Mouse (Mus musculus) embryonic facial prominence, embryonic 12.5 days (tissue): ENCODE data around the gene Cdc42ep4. TPM values are rescaled to one million over a fixed set of nuclear protein-coding genes. Genes with fewer than 3 reads are reported as not detected.

Experiments used
- ATAC-seq: fragments of 200-750 bp; cut with Nextera tagmentation; 2 replicates; pipeline ENCODE4 v1.8.0; 2017; ENCODE audit not compliant: insufficient number of reproducible peaks, insufficient read depth, low FRiP score, low TSS enrichment
- H3K27ac ChIP-seq: fragments of 300-500 bp; sonication (generic); 2 replicates; pipeline ENCODE4 v1.5.1; 2016; ENCODE audit warnings: mild to moderate bottlenecking
- H3K27me3 ChIP-seq: fragments of 300-500 bp; sonication (generic); 2 replicates; pipeline ENCODE4 v1.6.1; 2016; ENCODE audit warnings: mild to moderate bottlenecking, moderate library complexity
- H3K36me3 ChIP-seq: fragments of 300-500 bp; sonication (generic); 2 replicates; pipeline ENCODE4 v1.6.1; 2016; ENCODE audit warnings: mild to moderate bottlenecking
- H3K4me1 ChIP-seq: fragments of 300-500 bp; sonication (generic); 2 replicates; pipeline ENCODE4 v1.6.1; 2016
- H3K4me2 ChIP-seq: fragments of 300-500 bp; sonication (generic); replicated peaks from 2 replicates; pipeline ENCODE4 v1.6.1; 2016; ENCODE audit warnings: mild to moderate bottlenecking, moderate library complexity
- H3K4me3 ChIP-seq: fragments of 300-500 bp; sonication (generic); 2 replicates; pipeline ENCODE4 v1.5.1; 2016; ENCODE audit warnings: mild to moderate bottlenecking
- H3K9ac ChIP-seq: fragments of 300-500 bp; sonication (generic); 2 replicates; pipeline ENCODE4 v1.6.1; 2016; ENCODE audit warnings: mild to moderate bottlenecking, moderate library complexity
- H3K9me3 ChIP-seq: fragments of 300-500 bp; sonication (generic); 2 replicates; pipeline ENCODE4 v1.6.1; 2016; ENCODE audit warnings: mild to moderate bottlenecking, moderate library complexity
- WGBS: fragments of 180-500 bp; shearing (Covaris S2); methylation state at CpG from one replicate; pipeline ENCODE4 v1.1.7; 2016; 5-methylcytosine and 5-hydroxymethylcytosine counted together
- polyA plus RNA-seq: library from polyadenylated mRNA; unstranded; fragments of >200 nt; fragmentation: Nextera tagmentation; extraction: Ambion mirVana; gene quantifications from 2 replicates; pipeline ENCODE4 v1.2.1, GENCODE M21; 2016

Cdc42ep4 gene
- 116 and 118 TPM in 2 replicates for polyA plus RNA-seq

DNA sequence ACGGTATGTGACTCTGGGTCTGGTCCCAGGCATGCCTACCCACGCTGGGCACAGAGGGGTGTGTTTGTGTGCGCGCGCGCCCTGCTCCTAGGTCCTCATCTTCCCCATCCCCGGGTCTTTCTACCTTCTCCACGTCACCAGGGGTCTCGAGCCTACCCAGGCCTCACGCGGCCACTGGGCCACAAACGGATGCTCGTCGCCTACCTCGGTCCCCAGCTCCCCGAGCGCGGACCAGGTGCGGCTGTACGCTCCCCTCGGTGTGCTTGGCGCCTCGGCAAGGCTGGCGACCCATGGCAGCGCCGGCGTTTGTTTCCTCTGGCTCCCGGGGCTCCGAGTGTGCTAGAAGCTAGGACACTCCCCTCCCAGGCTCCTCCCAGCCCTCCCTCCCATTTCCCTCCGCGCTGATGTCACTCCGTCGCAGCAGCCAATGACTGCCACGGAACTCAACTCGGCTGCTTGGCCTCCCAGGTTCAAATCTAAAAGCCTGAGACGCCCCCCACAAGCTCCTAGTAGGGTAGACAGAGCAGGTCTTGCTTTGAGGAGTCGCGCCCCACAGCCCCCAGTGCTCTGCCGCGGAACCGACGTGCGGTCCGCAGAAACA is at the start of gene Cdc42ep4:
Gene Cdc42ep4 (minus strand): TSS at position 398 of the 601 bp plus-strand sequence.
- Histone ChIP-seq H3K4me3 (peak within 1 kb of the TSS; percentile 90), H3K27ac (peak within 1 kb of the TSS; percentile 99), H3K9ac (peak within 1 kb of the TSS; percentile 92), H3K4me1 (peaks cover 48% of the 10 kb centered on the region), H3K9me3 (no peaks in the 10 kb centered on the region), H3K4me2 (peak within 1 kb of the TSS; percentile 75), H3K27me3 (no peaks in the 10 kb centered on the region), H3K36me3 (peaks cover 9% of the 10 kb centered on the region; the same call in 1 of the 2 replicates)
- peak; percentile 78 for ATAC-seq
- WGBS, result 1% methylated on average over 44 of the region's 44 CpGs

GRCm38 (mm10) chr11:113800026-113800425 is 48.3 kb upstream of the Cdc42ep4 start:
- Histone ChIP-seq H3K9me3 (no peaks in the 10 kb centered on the region), H3K4me2 (no peak overlapping the region), H3K4me1 (peaks cover 30% of the 10 kb centered on the region), H3K36me3 (no peaks in the 10 kb centered on the region), H3K4me3 (no peak overlapping the region), H3K27ac (no peak overlapping the region), H3K9ac (no peak overlapping the region), H3K27me3 (no peaks in the 10 kb centered on the region)
- 94% methylated on average over 12 of the region's 12 CpGs for WGBS
- ATAC-seq, result no peak

- peaks cover 30% of the 10 kb centered on the region for H3K4me1 ChIP-seq
Measured at GRCm38 (mm10) chr11:113799041-113799447, 47.4 kb upstream of the Cdc42ep4 start.

GRCm38 (mm10) chr11:113798011-113798410 is 46.3 kb upstream of the Cdc42ep4 start:
- no peaks in the 10 kb centered on the region for H3K27me3 ChIP-seq
- no peak for ATAC-seq
- WGBS, result 70% methylated on average over 6 of the region's 6 CpGs
- H3K27ac ChIP-seq, result peak overlapping the region; percentile 51; the same call in 1 of the 2 replicates
- H3K4me2 ChIP-seq, result no peak overlapping the region
- H3K9me3 ChIP-seq, result no peaks in the 10 kb centered on the region
- no peak overlapping the region for H3K4me3 ChIP-seq
- H3K9ac ChIP-seq, result no peak overlapping the region
- H3K4me1 ChIP-seq, result peaks cover 30% of the 10 kb centered on the region
- no peaks in the 10 kb centered on the region; the same call in 1 of the 2 replicates for H3K36me3 ChIP-seq

More at GRCm38 (mm10) chr11:113799041-113799447, 47.4 kb upstream of the Cdc42ep4 start:
- Histone ChIP-seq H3K36me3 (no peaks in the 10 kb centered on the region), H3K4me3 (no peak overlapping the region), H3K9ac (no peak overlapping the region), H3K9me3 (no peaks in the 10 kb centered on the region), H3K27ac (no peak overlapping the region), H3K27me3 (no peaks in the 10 kb centered on the region), H3K4me2 (no peak overlapping the region)
- 82% methylated on average over 14 of the region's 14 CpGs for WGBS
- ATAC-seq, result no peak

- no peak overlapping the region for H3K4me2 ChIP-seq
- H3K9ac ChIP-seq, result no peak overlapping the region
- H3K36me3 ChIP-seq, result no peaks in the 10 kb centered on the region; the same call in 1 of the 2 replicates
- no peaks in the 10 kb centered on the region for H3K27me3 ChIP-seq
- WGBS, result 59% methylated on average over 19 of the region's 19 CpGs
- no peak for ATAC-seq
- peaks cover 25% of the 10 kb centered on the region for H3K4me1 ChIP-seq
- no peaks in the 10 kb centered on the region for H3K9me3 ChIP-seq
- H3K4me3 ChIP-seq, result no peak overlapping the region
- peak overlapping the region; percentile 51; the same call in 1 of the 2 replicates for H3K27ac ChIP-seq
Measured at GRCm38 (mm10) chr11:113797014-113797983, 45.6 kb upstream of the Cdc42ep4 start.

GRCm38 (mm10) chr11:113795846-113796245 is 44.2 kb upstream of the Cdc42ep4 start:
- ATAC-seq, result no peak
- peaks cover 32% of the 10 kb centered on the region for H3K4me1 ChIP-seq

GRCm38 (mm10) chr11:113791357-113792215 is 39.9 kb upstream of the Cdc42ep4 start:
- WGBS, result 31% methylated on average over 16 of the region's 16 CpGs
- Histone ChIP-seq H3K4me2 (peak overlapping the region; percentile 19; the same call in 1 of the 2 replicates), H3K4me1 (peaks cover 40% of the 10 kb centered on the region)

More at GRCm38 (mm10) chr11:113795846-113796245, 44.2 kb upstream of the Cdc42ep4 start:
- Histone ChIP-seq H3K36me3 (no peaks in the 10 kb centered on the region; the same call in 1 of the 2 replicates), H3K27ac (no peak overlapping the region), H3K9ac (no peak overlapping the region), H3K4me3 (no peak overlapping the region), H3K4me2 (no peak overlapping the region), H3K9me3 (no peaks in the 10 kb centered on the region), H3K27me3 (no peaks in the 10 kb centered on the region)
- WGBS, result 83% methylated on average over 12 of the region's 12 CpGs

GRCm38 (mm10) chr11:113789101-113789500 is 37.4 kb upstream of the Cdc42ep4 start:
- Histone ChIP-seq H3K36me3 (no peaks in the 10 kb centered on the region; the same call in 1 of the 2 replicates), H3K27me3 (no peaks in the 10 kb centered on the region), H3K27ac (peak overlapping the region; percentile 54), H3K9ac (no peak overlapping the region), H3K4me2 (no peak overlapping the region), H3K4me1 (peaks cover 58% of the 10 kb centered on the region), H3K4me3 (no peak overlapping the region), H3K9me3 (no peaks in the 10 kb centered on the region)
- ATAC-seq, result no peak
- 28% methylated on average over 1 of the region's 1 CpGs for WGBS

More at GRCm38 (mm10) chr11:113791357-113792215, 39.9 kb upstream of the Cdc42ep4 start:
- H3K27ac ChIP-seq, result peak overlapping the region; percentile 80
- H3K4me3 ChIP-seq, result no peak overlapping the region
- no peaks in the 10 kb centered on the region; the same call in 1 of the 2 replicates for H3K36me3 ChIP-seq
- no peaks in the 10 kb centered on the region for H3K27me3 ChIP-seq
- ATAC-seq, result peak; percentile 72
- H3K9me3 ChIP-seq, result no peaks in the 10 kb centered on the region
- H3K9ac ChIP-seq, result peak overlapping the region; percentile 30; the same call in 1 of the 2 replicates

DNA sequence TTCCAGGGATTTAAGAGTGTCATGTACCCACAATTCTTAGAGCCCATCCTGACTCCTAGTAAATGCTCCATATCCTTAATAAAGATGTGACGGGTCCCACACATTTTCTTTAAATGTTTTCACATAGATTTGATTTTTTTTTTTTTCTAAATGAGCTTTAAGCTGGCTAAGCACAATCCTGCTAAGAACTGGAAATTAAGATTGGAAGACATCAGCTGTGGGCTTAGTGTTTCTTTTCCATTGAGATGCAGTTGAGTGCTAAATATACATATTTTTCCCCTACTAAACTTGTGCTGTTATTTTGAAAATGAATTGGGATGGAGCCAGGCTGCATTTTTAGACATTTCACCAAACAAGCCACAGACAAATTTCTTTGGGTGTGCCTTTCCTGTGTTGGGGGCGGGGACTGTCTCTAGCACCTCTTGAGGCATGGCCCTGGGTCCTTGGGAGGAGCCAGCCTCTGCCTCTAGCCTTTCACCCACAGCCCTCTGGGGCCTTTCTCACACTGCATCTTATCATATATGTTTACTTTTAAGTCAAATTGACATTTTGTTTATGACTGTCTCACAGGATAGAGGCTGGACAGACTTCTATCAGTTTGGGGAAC is 36.6 kb upstream of the Cdc42ep4 start:
- WGBS, result 63% methylated on average over 2 of the region's 2 CpGs
- Histone ChIP-seq H3K27me3 (no peaks in the 10 kb centered on the region), H3K4me1 (peaks cover 58% of the 10 kb centered on the region), H3K4me2 (no peak overlapping the region), H3K9ac (no peak overlapping the region), H3K27ac (peak overlapping the region; percentile 54), H3K4me3 (no peak overlapping the region), H3K9me3 (no peaks in the 10 kb centered on the region), H3K36me3 (no peaks in the 10 kb centered on the region; the same call in 1 of the 2 replicates)
- ATAC-seq, result no peak

- no peak for ATAC-seq
Measured at GRCm38 (mm10) chr11:113787432-113788182, 35.9 kb upstream of the Cdc42ep4 start.

More at GRCm38 (mm10) chr11:113787432-113788182, 35.9 kb upstream of the Cdc42ep4 start:
- H3K9ac ChIP-seq, result no peak overlapping the region
- H3K4me2 ChIP-seq, result no peak overlapping the region
- H3K27me3 ChIP-seq, result no peaks in the 10 kb centered on the region
- peak overlapping the region; percentile 99 for H3K27ac ChIP-seq
- no peaks in the 10 kb centered on the region for H3K36me3 ChIP-seq
- no peaks in the 10 kb centered on the region for H3K9me3 ChIP-seq
- H3K4me3 ChIP-seq, result no peak overlapping the region
- peaks cover 58% of the 10 kb centered on the region for H3K4me1 ChIP-seq
- 85% methylated on average over 13 of the region's 13 CpGs for WGBS
